Mouse (Mus musculus): ENCODE measurements around the gene Nipal4. TPM values are rescaled to one million over a fixed set of nuclear protein-coding genes. Genes with fewer than 3 reads are reported as not detected.

The Nipal4 gene
- polyA plus RNA-seq, 1 experiment from 2014 or later = 0.90 TPM

DNA sequence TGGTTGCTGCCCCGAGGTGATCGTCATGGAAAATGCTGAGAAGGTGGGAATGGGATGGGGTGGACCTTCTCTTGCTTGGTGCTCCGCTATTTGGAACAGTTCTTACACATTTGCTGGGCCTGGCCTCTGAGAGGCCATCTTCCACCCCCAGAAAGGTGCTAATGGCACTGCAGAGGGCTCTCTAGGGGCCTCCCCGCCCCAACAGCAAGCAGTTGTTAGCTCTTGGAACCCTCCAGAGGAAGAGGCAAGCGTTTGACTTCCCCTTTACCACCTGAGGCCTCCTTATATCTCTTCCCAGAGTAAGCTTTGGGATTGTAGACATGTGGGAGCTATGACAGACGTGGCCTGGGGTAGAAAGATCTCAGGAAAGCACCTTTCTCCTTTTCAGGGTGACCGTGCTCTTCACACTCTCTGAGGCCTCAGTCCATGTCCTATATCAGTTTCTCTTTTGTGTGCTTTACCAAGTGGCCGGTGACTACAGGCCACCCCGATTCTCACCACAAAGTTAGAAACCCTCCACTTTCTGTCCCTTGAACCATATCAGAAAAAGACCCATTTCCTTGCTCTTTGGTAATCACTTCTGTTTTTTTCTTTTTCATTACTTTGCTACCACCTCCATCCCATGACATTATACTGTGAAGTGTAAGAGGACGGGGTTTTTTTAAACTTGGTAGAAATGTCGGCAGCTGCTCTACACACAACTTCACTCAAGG lies 21.0 kb downstream of the Nipal4 start:
- no peak for ATAC-seq (ENCODE audit: low FRiP score)

DNA sequence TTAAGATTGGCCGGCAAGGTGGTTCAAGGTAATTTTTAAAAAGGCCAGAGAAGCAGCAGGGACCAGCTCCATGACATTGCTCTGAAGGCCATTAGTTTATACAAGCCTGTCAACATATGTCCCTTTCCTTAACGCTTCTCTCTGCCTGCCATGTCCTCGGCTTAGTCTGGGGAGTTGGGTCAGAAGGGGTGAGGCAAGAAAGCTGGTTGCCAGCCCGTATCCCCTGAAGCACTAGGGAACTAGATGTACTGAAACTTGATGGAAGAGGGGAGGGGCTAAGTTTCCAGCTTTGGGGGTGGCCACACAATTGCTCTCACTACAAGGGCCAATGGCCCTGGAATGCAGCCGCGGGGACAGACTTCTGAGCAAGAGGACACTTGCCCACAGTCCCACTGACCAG lies 23.0 kb downstream of the Nipal4 start:
- Histone ChIP-seq H3K36me3 (peaks cover 60% of the 10 kb centered on the region), H3K27ac (no peak overlapping the region), H3K9me3 (replicated peaks) (no peaks in the 10 kb centered on the region), H3K27me3 (no peaks in the 10 kb centered on the region), H3K4me3 (no peak overlapping the region), H3K9ac (no peak overlapping the region), H3K4me2 (replicated peaks) (no peak overlapping the region), H3K4me1 (no peaks in the 10 kb centered on the region)
- no peak for ATAC-seq (ENCODE audit: low FRiP score)
- WGBS = 89% methylated on average over 6 of the region's 6 CpGs

More for the DNA sequence above, 21.0 kb downstream of the Nipal4 start:
- H3K4me3 ChIP-seq = no peak overlapping the region
- 87% methylated on average over 11 of the region's 11 CpGs for WGBS
- no peak overlapping the region for H3K9ac ChIP-seq
- no peaks in the 10 kb centered on the region for H3K9me3 ChIP-seq (replicated peaks)
- no peaks in the 10 kb centered on the region for H3K27me3 ChIP-seq
- H3K4me2 ChIP-seq (replicated peaks) = no peak overlapping the region
- peaks cover 40% of the 10 kb centered on the region for H3K36me3 ChIP-seq
- no peak overlapping the region for H3K27ac ChIP-seq
- H3K4me1 ChIP-seq = no peaks in the 10 kb centered on the region

DNA sequence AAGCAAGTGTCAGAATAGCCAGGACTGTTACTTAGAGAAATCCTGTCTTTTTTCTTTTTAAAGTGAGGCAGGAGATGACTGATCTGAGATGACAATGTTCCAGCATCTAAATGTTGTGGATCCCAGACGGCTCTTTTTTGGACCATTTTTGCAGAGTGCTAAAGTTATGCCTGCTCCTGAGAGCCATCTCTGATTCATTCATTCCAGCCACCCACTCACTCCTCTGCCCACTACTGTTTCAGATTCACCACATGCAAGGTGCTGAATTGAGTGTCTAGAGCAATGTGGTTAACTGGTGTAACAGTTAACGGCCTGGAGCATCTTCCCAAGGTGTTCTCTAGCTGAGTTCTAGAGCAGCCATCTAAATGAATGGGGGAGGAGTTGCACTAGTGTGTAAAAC lies 31.4 kb downstream of the Nipal4 start:
- no peaks in the 10 kb centered on the region for H3K9me3 ChIP-seq (replicated peaks)
- H3K4me2 ChIP-seq (replicated peaks) = no peak overlapping the region
- no peak overlapping the region for H3K9ac ChIP-seq
- 93% methylated on average over 2 of the region's 2 CpGs for WGBS
- no peaks in the 10 kb centered on the region for H3K4me1 ChIP-seq
- H3K36me3 ChIP-seq = peaks cover 45% of the 10 kb centered on the region
- no peak overlapping the region for H3K27ac ChIP-seq
- H3K27me3 ChIP-seq = no peaks in the 10 kb centered on the region
- no peak for ATAC-seq (ENCODE audit: low FRiP score)
- H3K4me3 ChIP-seq = no peak overlapping the region

DNA sequence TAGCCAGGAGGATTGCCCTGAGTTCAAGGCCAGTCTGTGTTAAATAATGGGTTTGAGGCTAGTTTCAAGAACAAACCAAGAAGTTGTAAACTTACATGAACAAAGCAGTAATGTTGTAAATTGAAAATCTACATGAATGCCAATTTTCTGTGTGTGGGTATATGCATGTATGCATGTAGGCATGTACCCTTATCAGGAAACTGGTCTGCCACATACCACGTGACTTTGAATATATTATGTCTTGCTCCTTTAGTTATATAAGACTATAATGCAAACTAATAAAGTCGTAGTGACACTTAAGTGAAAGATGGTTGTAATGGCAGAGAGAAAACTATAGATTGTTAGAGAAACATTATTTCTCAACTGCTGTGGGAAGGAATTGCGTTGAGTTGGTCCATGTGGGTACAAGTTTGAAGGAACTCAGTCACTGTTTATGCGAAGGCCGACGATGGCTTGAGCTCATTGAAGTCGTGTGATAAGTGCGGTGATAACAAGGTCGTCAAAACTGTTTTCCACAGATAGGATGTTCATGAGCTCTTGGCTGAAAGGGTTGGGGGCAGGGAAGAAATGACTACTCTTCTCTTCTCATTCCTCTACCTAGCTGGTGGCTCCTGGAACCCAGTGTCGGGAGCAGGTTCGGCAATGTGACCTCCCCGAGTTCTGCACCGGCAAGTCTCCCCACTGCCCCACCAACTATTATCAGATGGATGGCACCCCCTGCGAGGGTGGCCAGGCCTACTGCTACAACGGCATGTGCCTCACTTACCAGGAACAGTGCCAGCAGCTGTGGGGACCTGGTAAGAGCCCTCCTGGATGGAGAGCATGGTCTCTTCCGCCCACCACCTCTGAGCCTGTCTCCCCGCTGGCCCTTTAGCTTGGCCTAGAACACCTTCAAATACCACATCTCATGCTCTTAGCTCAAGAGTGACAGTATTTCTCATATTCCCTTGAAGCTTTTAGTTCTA lies 35.0 kb downstream of the Nipal4 start:
- Histone ChIP-seq H3K4me1 (no peaks in the 10 kb centered on the region), H3K4me2 (replicated peaks) (no peak overlapping the region), H3K36me3 (peaks cover 32% of the 10 kb centered on the region), H3K9ac (no peak overlapping the region), H3K27me3 (no peaks in the 10 kb centered on the region), H3K27ac (no peak overlapping the region), H3K9me3 (replicated peaks) (no peaks in the 10 kb centered on the region), H3K4me3 (no peak overlapping the region)
- 95% methylated on average over 17 of the region's 17 CpGs for WGBS
- no peak for ATAC-seq (ENCODE audit: low FRiP score)

DNA sequence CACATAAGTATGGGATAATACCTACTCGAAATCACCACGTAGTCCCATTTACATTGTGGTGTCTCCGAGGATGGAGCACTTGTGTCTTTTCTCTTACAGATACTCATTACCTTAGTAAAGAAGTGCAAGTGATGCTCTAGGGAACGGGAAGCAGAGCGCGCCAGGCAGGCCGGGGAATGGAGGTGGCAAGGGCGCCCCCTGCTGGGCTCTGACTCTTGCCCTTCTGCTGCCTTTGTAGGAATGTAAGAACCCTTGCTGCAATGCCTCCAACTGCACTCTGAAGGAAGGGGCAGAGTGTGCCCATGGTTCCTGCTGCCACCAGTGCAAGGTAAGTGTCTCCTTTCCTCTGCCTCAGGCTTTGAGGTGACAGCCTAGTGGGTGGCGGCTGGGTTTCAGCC lies 37.8 kb downstream of the Nipal4 start:
- no peaks in the 10 kb centered on the region for H3K4me1 ChIP-seq
- no peak overlapping the region for H3K27ac ChIP-seq
- no peaks in the 10 kb centered on the region for H3K9me3 ChIP-seq (replicated peaks)
- no peak overlapping the region for H3K4me3 ChIP-seq
- ATAC-seq (ENCODE audit: low FRiP score) = no peak
- no peak overlapping the region for H3K9ac ChIP-seq
- WGBS = 70% methylated on average over 9 of the region's 9 CpGs
- no peaks in the 10 kb centered on the region for H3K27me3 ChIP-seq
- H3K36me3 ChIP-seq = peaks cover 27% of the 10 kb centered on the region
- no peak overlapping the region for H3K4me2 ChIP-seq (replicated peaks)

DNA sequence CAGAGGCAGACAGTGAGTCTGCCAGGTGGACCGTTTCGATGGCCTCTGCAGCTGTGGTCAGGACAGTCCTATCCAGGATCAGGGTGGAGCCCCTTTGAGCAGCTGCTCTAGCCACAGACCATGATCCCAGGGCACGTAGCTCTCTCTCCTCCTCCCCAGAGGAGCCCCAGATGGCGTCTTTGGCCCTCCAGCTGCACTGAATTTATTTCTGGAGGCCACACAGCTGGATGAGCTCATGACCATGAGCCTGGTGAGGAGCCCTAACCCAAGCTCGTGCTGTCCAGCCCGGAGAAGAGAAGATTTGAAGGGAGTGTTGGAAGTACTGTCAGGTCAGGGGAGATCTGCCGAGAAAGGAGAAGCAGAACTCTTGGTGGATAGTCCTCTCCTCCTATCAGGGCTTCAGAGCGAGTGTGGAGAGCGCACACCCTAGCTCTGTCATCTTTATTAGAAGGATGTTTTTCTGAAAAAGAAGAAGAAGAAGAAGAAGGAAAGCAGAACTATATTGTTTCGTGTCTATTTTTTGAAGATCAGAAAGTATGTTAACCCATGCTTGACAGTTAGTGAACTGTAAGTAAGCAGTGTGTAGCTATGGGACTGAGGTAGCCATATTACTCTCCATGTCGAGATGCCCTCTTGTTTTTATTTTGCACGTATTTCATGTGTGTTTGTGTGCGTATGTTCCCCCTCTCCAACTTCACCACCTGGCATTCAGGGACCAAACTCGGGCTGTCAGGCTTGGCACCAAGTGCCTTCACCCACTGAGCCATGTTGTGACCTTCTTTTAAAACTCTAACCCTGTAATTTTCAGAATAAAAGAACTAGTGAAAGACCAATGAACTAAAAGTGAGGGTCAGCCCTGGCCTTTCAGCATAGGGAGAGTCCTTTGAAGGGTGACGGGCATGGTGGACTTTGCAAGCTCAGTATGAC lies 38.4 kb downstream of the Nipal4 start:
- 83% methylated on average over 15 of the region's 15 CpGs for WGBS
- Histone ChIP-seq H3K27me3 (no peaks in the 10 kb centered on the region), H3K4me3 (no peak overlapping the region), H3K9me3 (replicated peaks) (no peaks in the 10 kb centered on the region), H3K36me3 (peaks cover 27% of the 10 kb centered on the region), H3K4me1 (no peaks in the 10 kb centered on the region), H3K27ac (no peak overlapping the region), H3K9ac (no peak overlapping the region), H3K4me2 (replicated peaks) (no peak overlapping the region)
- ATAC-seq (ENCODE audit: low FRiP score) = no peak

DNA sequence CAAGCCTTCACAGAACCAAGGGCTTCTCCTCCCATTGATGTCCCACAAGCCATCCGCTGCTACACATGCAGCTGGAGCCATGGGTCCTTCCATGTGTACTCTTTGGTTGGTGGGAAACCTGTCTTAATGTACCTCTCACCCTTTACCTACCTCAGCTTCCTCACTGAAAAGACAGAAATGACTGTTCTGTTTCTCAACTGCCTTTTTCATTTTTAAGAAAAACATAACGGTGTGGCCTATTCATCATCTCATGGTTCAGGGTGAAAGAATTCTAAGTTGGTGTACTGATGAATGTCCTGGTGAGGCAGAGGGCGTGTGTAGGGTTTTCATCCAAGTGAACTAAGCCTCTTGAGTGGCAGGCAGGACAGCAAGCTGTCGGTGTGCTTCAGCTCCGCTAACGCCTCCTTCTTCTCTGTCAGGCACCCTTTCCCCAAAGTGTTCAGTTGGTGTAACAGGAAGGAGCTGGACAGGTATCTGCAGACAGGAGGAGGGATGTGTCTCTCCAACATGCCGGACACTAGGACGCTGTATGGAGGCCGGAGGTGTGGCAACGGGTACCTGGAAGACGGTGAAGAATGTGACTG lies 39.4 kb downstream of the Nipal4 start:
- no peaks in the 10 kb centered on the region for H3K27me3 ChIP-seq
- H3K27ac ChIP-seq = no peak overlapping the region
- WGBS = 93% methylated on average over 11 of the region's 11 CpGs
- H3K4me3 ChIP-seq = no peak overlapping the region
- no peaks in the 10 kb centered on the region for H3K4me1 ChIP-seq
- no peak for ATAC-seq (ENCODE audit: low FRiP score)
- H3K9ac ChIP-seq = no peak overlapping the region
- peaks cover 27% of the 10 kb centered on the region for H3K36me3 ChIP-seq
- no peaks in the 10 kb centered on the region for H3K9me3 ChIP-seq (replicated peaks)
- no peak overlapping the region for H3K4me2 ChIP-seq (replicated peaks)

DNA sequence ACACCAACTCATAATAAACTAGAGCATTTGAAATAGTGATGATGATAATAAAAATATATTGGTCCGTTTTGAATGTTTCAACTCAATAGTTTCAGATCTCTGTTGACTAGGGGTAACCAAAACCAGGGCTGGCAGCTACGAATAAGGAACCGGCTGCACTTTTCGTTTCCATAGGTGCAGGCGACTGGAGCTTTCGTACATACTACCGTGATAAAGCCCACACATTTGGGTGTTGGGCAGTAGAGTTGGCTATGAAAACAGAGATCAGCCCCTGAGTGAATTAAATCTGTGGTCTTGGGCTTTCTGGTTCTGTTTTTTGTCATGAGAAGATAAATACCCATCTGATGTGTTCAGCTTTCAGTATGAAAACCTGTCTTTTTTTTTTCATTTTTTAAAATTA lies 40.0 kb downstream of the Nipal4 start:
- Histone ChIP-seq H3K4me1 (no peaks in the 10 kb centered on the region), H3K4me2 (replicated peaks) (no peak overlapping the region), H3K9ac (no peak overlapping the region), H3K4me3 (no peak overlapping the region), H3K27me3 (no peaks in the 10 kb centered on the region), H3K36me3 (peaks cover 23% of the 10 kb centered on the region), H3K9me3 (replicated peaks) (no peaks in the 10 kb centered on the region), H3K27ac (no peak overlapping the region)
- ATAC-seq (ENCODE audit: low FRiP score) = no peak
- 93% methylated on average over 7 of the region's 7 CpGs for WGBS

DNA sequence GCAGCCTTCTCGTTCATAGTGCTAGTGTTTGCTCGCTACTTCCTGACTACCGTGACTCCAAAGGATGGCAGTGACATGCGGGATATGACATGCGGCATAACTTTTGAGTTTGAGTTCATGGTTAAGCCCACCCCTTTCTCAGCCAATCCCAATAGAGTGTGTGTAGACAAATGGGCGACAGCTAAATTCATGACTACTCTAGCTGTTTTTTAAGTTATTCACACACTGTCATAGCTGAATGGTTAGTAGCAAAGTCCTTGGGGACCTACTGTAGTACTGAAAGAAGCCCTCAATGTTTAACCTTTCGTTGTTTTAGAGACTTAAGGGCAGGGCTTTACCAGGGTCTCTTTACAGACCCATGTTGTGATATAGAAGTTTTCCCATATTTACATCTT lies 40.5 kb downstream of the Nipal4 start:
- ATAC-seq (ENCODE audit: low FRiP score) = no peak
- Histone ChIP-seq H3K36me3 (peaks cover 22% of the 10 kb centered on the region), H3K27me3 (no peaks in the 10 kb centered on the region), H3K4me3 (no peak overlapping the region), H3K4me1 (no peaks in the 10 kb centered on the region), H3K27ac (no peak overlapping the region), H3K9ac (no peak overlapping the region), H3K4me2 (replicated peaks) (no peak overlapping the region), H3K9me3 (replicated peaks) (no peaks in the 10 kb centered on the region)
- 93% methylated on average over 7 of the region's 7 CpGs for WGBS

DNA sequence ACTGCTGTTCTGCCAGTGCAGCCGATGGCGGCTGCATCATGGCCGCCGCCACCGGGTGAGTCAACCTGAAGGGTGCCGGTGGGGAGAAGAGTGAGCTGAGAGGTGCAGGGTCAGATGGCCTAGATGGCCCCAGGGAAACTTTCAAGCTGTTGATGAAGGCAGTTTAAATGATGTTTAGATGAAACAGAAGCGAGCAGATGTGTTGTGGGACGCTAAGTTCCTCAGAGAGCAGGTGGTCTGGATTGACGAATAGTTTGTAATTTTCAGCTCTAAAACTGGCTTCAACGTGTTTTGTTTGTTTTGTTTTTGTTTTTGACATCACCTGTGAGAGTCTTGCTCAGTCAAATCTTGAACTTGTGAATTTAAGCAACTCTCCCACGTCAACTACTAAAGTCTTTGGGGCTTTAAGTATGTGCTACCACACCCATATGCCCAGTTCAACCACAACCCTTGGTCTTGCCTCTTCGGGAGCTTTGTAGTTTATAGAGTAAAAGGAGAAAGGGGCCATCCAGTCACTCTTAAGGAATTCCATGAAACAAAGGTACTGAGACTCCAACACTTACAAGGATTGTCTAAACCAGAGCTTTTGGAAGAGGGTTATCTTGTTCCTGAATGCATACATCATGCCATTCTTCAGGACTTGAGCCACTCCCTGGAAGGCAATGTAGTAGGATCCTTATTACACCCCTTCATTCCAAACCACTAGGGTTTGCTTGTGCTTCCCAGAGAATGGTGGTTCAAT lies 41.0 kb downstream of the Nipal4 start:
- H3K4me2 ChIP-seq (replicated peaks) = no peak overlapping the region
- peaks cover 22% of the 10 kb centered on the region for H3K36me3 ChIP-seq
- no peak overlapping the region for H3K27ac ChIP-seq
- H3K27me3 ChIP-seq = no peaks in the 10 kb centered on the region
- H3K9me3 ChIP-seq (replicated peaks) = no peaks in the 10 kb centered on the region
- no peaks in the 10 kb centered on the region for H3K4me1 ChIP-seq
- H3K4me3 ChIP-seq = no peak overlapping the region
- no peak overlapping the region for H3K9ac ChIP-seq
- 93% methylated on average over 12 of the region's 12 CpGs for WGBS
- ATAC-seq (ENCODE audit: low FRiP score) = no peak

DNA sequence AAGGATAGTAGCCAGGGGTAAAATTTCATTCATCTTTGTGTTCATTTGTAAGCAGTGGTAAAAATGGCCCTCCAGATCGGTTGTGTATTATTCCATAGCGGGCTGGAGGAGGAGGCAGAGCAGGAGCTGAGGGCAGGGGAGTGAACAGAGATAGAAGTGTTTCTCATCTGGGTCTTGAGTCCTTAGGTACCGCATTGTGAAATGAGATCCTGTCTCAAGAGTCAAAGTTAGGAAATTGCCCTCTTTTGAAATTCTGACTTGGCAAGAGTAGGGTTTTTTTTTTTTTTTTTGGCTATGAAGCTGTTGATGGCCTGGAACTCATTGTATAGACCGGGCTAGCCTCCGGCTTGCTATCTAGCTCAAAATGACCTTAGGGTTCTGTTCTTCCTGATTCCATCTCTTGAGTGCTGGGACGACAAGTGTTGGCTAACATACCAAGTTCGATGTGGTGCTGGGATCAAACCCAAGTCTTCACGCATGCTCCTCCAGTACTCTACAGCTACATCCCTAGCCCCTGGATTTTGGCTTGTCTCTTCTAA lies 42.9 kb downstream of the Nipal4 start:
- Histone ChIP-seq H3K27me3 (no peaks in the 10 kb centered on the region), H3K4me3 (no peak overlapping the region), H3K27ac (no peak overlapping the region), H3K4me2 (replicated peaks) (no peak overlapping the region), H3K9me3 (replicated peaks) (no peaks in the 10 kb centered on the region), H3K4me1 (no peaks in the 10 kb centered on the region), H3K36me3 (peaks cover 31% of the 10 kb centered on the region), H3K9ac (no peak overlapping the region)
- 93% methylated on average over 8 of the region's 8 CpGs for WGBS
- ATAC-seq (ENCODE audit: low FRiP score) = no peak

Data from hindbrain, embryonic 12.5 days (tissue).